Mouse (Mus musculus) large intestine, adult 2 months (tissue): ENCODE data around the gene Efhd1. TPM values are rescaled to one million over a fixed set of nuclear protein-coding genes. Genes with fewer than 3 reads are reported as not detected.

Experiments
- DNase-seq: peaks from one replicate; pipeline ENCODE4 v3.0.0-alpha.2; 2012; ENCODE audit warnings: low read depth, low spot score
- WGBS: fragments of 180-500 bp; shearing (Covaris S2); methylation state at CpG from one replicate; pipeline ENCODE4 v1.1.7; 2018; 5-methylcytosine and 5-hydroxymethylcytosine counted together
- polyA plus RNA-seq: library from polyadenylated mRNA; depleted of rRNA; stranded (reverse); fragments of >200 nt; gene quantifications from 2 replicates; pipeline ENCODE4 v1.2.3, GENCODE M21; 2012

Efhd1 gene
- polyA plus RNA-seq, 1 experiment, result 0.51 TPM

DNA sequence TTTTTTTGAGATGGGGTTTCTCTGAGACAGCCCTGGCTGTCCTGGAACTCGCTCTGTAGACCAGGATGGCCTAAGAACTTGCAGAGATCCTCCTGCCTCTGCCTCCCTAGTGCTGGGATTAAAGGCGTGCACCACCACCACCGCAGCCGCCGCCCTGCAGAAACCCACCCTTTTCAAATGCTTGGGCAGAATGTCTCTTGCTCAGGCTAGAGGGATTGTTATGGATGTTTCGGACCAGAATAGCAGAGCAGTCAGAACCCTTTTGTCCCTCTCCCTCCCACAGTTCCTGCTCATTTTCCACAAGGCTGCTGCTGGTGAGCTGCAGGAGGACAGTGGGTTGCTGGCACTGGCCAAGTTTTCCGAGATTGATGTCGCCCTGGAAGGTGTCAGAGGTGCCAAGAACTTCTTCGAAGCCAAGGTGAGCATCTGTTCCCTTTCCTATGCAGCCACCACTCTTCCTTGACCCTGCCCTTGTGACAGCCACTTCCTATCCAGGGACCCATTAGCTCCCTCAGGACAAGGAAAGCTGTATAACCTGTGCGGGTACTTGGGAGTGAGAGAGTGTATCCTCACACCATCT is 33.3 kb downstream of the Efhd1 start:
- no peak for DNase-seq
- WGBS, result 82% methylated on average over 10 of the region's 10 CpGs

DNA sequence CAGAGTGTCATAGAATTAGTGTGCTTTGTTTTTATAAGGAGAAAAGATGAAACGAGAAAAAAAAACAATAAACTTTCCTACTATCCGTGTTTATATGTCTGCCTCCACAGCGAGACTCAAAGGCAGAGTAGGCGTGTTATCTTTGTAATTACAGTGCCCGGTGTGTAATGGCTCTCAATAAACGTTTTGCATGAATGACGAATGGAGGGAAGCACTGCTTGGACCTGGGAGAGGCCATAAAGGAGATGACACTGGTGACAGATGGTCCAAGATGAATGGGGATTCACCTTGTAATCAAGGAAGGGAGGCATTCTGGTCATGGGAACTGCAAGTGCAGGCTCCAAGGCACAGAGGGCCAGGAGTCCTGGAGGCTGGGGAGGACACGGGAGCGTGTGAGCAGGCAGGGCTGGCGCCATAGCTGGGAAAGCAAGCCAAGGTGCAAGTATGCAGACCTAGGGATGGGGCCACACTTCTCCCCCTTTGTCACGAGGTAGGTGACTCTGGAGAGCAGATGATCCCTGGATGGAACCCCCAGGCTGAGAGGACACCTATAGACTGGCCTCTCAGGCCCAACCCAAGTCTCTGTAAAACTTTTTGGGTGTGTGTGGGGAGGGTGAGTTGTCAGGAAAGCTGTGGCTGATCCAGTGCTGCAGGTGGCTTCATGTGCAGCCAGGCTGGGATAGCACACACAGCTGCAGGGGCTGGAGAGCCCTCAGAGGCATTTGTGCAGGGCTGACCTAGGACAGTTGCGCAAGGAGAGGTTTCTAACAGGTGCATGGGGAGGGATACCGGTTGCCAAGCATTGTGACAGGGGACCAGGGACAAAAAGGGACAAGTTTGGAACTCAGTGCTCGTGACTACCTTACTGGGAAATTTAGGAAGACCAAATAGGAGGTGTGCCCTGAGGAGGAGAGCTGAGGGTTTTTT is 36.5 kb downstream of the Efhd1 start:
- no peak for DNase-seq
- 32% methylated on average over 14 of the region's 14 CpGs for WGBS

DNA sequence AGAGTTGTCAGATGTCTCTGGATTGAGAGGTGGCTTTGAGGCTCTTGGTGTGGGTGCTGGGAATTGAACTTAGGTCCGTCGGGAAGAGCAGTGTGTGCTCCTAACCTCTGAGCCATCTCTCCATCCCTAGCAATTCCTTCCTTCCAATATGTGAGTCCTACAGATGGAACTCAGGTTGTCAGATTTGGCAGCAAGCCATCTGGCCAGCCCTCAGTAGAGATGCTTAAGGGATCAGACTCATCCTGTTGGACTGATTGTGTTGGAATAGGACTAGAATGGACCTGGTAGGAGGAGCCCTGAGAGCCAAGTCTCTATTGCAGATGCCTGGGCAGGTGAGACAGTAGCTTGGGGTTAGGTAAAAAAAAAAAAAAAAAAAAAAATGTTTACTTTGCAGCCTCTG is 37.8 kb downstream of the Efhd1 start:
- DNase-seq, result no peak
- 74% methylated on average over 2 of the region's 2 CpGs for WGBS

DNA sequence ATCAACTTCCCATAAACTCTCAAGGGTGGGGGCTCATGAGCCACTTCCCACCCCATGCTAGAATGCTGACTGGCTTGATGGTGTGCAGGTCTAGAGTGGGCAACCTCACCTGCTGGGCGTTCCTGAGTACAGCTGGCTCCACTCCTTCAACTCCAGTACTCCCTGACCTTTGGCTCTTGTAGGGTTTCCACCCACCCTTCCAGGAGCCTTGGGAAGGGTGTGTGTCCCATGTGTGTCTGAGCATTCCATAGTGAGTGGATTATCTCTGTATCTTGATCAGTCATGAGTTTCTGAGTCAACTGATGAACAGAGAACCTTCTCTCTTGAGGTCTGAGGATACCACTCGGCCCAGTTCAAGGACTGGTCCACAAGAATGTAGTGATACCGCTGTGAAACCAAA is 44.8 kb downstream of the Efhd1 start:
- WGBS, result 62% methylated on average over 3 of the region's 3 CpGs
- DNase-seq, result no peak

DNA sequence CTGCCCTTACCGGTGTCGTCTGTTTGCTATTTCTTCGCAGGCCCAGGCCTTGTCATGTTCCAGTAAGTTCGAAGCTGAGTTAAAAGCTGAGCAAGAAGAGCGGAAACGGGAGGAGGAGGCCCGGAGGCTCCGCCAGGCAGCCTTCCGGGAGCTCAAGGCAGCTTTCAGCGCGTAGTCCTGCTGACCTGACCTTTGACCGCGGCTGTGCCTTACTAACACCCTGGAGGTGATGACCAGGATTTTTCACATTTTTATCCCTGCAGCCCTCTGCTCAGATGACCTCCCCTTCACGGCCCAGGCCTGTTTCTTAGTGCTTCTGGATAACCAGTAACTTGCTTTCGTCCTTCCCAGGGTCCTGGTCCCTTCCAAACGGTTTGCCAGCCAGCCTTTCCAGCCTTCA is 45.5 kb downstream of the Efhd1 start:
- WGBS, result 88% methylated on average over 16 of the region's 16 CpGs
- no peak for DNase-seq

DNA sequence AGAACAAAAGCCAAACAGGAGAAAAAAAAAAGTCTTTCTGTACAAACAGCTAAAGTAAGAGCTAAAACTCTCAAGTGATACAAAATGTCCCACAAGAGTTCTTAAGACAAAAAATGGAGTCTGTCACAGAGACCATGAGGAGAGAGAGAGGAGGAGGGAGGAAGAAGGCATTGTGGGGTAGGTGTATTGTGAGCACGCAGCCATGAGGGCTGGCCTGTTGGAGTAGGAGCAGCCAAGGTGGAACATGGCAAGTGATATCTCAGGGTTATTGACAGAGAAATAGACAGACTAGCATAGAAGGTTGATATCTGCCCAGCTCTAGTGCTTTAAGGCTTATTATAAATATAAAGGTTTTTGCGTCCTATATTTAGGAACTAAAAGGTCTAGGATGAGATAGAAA is 48.5 kb downstream of the Efhd1 start:
- DNase-seq, result no peak

DNA sequence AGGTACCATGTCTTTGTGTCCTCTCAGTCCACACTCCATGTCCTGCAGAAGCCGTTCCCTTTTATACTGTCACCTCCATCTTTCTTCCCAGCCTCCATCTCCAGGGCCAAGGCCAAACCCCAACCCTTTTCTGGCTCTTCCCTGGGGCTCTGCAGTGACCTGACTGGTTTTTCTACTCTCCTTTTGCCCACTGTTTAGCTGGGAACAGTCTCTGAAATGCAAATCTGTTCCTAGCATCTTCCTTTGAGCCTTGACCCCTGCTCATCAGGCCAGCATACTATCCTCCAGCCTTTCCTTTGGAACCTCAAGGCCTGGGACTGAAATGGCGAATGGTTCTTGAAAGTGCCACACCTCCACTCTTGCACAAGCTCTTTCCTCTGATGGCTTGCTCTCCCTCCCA is 49.0 kb downstream of the Efhd1 start:
- 91% methylated on average over 2 of the region's 2 CpGs for WGBS
- DNase-seq, result no peak

More for the DNA sequence above, 48.5 kb downstream of the Efhd1 start:
- WGBS, result 95% methylated on average over 2 of the region's 2 CpGs

DNA sequence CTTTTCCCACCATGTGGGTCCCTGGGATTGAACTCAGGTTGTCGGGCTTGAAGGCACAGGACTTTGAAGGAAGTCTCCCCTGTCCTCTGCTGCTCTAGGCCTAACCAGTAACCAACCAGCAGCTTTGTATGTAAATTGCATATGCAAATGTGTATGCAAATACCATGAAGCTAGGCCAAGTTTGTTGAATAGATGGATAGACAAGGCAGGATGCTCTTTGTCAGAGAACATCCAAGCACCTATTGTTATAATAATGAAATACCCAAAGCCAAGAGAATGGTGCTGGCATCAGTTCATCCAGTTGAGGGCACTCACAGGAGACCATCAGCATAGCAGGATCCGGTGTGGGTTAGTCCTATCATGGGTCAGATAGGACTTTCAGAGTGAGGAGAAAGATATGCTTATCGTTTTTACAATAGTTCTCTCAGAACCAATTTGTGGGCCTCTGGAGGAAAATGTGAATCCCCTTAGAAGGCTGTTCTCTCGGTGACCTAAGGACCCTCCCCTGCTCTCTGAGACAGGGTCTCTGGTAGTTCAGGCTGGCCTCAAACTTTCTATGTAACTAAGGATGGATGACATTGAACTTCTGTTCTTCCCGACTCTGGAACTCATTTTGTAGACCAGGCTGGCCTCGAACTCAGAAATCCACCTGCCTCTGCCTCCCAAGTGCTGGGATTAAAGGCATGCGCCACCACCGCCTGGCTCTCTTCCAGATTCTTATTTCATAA is 49.8 kb downstream of the Efhd1 start:
- whole genome bisulfite sequencing, result 90% methylated on average over 8 of the region's 8 CpGs

DNA sequence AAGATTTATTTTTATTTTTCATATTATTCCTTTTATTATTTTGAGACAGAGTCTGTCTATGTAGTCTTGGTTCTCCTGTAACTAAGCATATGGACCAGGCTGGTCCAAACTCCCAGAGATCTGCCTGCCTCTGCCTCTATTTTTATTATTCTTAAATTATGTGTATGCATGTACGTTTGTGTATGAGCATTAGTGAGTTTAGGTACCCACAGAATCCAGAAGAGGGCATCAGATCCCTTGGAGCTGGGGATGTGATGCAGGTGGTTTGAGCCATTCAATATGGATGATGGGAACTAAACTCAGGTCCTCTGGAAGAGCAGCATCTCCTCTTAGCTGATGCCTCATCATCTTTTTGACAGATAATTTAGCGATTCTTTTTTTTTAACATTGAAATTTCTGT is 51.3 kb downstream of the Efhd1 start:
- WGBS, result 91% methylated on average over 2 of the region's 2 CpGs
- DNase-seq, result no peak

More for the DNA sequence above, 49.8 kb downstream of the Efhd1 start:
- no peak for DNase-seq

DNA sequence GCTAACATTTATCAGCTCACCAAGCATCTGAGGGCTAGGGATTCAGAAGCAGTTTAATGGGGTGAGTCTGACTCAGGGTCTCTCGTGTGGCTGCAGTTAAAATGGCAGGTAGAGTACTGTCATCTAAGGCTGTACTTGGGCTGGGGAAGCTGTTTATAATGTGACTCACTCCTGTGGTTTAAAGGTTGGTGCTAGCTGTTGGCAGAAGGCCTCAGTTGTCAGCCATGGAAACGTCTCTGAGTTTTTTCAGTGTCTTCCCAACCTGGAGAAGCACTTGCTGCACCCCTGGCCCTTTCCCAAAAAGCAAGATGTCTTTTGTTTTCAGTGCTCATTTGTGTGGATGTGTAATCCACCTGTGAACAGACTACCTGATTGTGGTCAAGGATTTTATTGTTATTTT is 51.7 kb downstream of the Efhd1 start:
- DNase-seq, result no peak
- WGBS, result 14% methylated on average over 2 of the region's 2 CpGs

DNA sequence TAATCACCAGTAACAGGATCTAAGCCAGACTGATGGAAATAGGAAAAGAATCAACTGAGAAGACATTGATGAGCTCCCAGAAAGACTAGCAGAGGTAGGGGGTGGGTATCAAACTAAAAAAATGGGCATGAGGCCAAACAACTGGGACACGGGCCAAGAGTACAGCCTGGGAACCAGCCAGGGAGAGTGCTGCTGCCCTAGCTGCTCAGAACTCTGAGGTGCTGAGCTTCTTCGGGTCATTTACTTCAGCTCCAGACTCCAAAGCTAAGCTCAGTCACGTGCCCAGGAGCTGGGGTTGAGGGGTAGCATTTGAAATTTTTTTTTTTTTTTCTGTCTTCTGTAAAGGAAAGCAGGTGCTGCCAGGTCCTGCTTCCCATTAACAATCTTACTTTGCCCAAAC is 52.5 kb downstream of the Efhd1 start:
- DNase-seq, result no peak
- 14% methylated on average over 3 of the region's 3 CpGs for WGBS

DNA sequence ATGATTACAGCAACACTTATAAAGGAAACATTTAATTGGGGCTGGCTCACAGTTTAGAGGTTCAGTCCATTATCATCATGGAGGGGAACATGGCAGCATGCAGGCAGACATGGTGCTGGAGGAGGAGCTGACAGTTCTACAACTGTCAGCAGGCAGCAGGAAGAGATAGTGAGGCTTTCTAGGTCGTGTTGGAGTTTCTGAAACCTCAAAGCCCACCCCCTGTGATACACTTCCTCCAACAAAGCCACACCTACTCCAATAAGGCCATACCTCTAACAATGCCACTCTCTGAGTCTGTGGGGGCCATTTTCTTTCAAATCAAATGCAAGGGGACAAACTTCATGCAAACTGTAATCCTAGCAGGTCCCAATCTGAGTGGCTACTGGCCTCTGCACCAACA is 56.9 kb downstream of the Efhd1 start:
- DNase-seq, result no peak
- WGBS, result 23% methylated on average over 1 of the region's 1 CpGs

DNA sequence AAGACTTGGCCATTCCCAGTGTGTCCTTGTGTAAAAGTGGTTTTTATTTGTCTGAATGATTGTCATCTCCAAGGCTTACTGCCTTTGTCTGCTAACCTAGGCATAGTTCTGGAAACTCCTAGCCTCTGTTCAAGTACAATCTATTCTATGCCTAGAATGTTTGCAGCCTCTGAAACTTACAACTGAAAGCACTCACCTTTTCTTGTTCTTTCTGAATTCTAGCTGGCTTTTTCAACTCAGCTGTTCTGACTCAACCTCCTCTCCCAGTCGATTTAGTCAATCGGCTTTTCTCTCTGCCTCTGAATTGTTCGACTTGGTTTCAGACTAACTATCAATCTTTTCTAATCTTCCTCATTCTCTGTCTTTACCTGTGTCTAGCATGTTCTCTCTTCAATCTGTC is 58.6 kb downstream of the Efhd1 start:
- no peak for DNase-seq
- WGBS, result 88% methylated on average over 3 of the region's 3 CpGs

DNA sequence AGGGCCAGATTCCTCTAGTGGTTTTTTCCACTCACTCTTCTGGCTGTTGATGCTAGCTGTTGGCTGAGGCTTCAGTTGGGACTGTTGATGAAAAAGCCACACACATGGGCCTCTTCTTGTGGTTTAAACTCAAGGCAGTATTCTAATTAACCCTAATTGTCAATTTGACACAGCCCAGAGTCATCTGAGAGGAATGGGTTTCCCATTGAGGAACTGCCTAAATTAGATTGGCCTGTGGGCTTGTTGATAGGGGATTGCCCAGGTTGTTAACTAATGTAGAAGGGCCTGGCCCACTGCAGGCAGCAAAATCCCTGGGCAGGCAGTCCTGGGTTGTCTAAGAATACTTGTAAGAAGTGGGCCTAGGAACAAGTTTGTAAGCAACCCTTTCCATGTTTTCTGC is 60.5 kb downstream of the Efhd1 start:
- DNase-seq, result no peak

DNA sequence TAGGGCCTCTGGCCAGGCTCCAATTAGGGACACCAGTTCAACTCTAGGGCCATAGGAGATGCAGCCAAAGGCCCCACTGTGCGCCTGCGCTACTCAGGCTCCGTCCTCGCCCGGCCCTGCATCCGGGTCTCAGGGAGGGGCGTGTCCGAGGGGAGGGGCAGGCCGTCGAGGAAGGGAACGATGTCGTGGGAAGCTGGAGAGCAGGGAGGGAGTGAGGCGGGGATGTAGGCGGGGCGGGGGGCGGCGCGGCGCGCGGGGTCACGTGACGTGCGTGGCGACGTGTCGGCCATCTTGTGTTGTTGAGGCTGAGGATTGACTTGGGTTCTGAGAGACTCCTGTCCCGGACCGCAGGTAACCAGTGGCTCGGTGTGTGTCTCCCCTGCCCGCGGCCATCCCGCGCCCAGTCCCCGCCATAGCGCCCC is 62.6 kb downstream of the Efhd1 start, which contains the start of gene Gigyf2:
Gigyf2 (plus strand) TSS at position 257 of the 422 bp plus-strand sequence.
- DNase-seq, result peak; percentile 91
- 2% methylated on average over 28 of the region's 36 CpGs for whole genome bisulfite sequencing

DNA sequence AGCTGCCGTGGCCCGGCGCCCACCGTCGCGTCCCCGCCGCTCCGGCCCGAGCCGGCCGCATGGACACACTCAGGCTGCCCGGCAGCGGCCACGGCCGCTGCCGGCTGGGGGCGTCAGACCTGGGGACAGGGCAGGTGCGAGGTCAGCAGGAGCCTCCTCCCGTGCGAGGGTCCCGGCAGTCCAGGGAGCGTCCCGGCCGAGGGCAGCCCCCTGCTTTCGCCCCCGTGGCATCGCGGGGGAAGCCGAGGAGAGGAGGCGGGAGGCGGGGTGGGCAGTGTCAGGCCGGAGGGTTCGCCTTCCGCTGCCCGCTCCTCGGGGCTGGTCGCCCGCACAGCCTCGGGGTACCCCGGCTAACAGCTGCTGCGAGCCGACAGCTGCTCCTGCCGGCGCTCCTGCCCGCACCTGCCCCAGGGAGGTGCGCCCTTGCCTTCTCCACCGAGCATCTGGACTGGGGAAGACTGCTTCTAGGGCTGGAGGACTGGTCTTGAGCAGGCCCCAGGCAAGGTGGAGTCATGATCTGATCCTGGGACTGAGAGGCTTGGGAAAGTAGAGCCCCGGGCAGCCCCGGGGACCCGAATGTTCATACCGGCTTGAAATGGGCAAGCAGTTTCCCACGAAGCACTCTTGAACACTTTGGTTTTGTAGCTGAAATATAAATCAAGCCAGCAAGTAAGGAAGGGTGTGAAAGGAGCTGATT is 63.1 kb downstream of the Efhd1 start:
- no peak for DNase-seq
- WGBS, result under 1% methylated on average over 52 of the region's 53 CpGs

DNA sequence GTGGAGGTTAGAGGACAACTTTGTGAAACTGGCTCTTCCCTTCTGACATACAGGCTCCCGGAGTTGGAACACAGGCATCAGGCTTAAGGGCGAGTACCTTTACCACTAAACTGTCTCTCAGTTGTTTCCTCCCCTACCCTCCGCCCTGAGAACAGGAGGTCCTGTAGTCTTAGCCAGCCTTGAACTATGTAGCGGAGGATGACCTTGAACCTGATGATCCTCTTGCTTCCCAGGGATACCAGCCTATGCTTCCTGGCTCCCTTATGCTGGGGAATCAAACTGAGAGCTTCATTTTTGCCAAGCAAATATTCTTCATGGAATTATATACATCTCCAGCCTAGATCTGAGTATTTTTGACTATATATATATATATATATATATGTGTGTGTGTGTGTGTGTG is 67.6 kb downstream of the Efhd1 start:
- no peak for DNase-seq
- WGBS, result 87% methylated on average over 4 of the region's 4 CpGs

DNA sequence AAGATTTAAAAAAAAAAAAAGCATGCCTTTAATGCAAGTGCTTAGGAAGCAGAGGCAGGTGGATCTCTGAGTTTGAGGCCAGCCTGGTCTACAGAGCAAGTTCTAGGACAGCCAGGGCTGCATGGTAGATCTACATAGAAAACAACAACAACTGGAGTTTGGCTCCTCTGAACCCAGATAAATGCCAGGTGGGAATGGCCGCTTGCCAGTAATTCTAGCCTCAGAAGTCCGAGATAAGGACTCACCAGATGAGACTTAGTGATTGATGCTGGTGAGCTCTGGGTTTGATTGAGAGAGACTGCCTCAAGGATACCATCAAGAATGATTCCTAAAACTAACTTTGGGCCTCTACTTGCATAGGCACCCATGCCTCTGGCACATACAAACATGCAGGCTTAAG is 86.4 kb downstream of the Efhd1 start:
- WGBS, result 56% methylated on average over 2 of the region's 2 CpGs

DNA sequence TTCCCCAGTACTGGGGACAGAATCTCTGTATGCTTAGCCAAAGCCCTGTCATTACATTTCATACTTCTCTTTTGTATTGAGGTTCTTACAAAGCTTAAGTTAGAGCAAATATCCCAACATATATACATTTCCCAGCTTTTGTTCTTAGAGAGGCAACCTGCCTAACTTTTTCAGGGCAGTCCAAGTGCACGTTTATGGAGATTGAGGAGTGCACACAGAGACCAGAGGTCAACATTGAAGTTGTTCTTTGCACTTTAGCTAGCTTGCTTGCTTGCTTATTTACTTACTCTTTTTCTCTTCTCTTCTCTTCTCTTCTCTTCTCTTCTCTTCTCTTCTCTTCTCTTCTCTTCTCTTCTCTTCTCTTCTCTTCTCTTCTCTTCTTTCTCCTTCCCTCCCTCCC is 96.1 kb downstream of the Efhd1 start:
- no peak for DNase-seq
- 38% methylated on average over 1 of the region's 1 CpGs for WGBS

More for the DNA sequence above, 86.4 kb downstream of the Efhd1 start:
- no peak for DNase-seq
